Mouse (Mus musculus) heart, postnatal 10 days (tissue): ENCODE data around the gene Pik3r6. TPM values are rescaled to one million over a fixed set of nuclear protein-coding genes. Genes with fewer than 3 reads are reported as not detected.

ENCODE experiments used
- DNase-seq, 2 experiments: peaks; one replicate each; pipeline ENCODE4 v3.0.0; 2021
- intact Hi-C: fragments of 180-260 bp; cut with DNase I; formaldehyde crosslinking; loops from one replicate; pipeline ENCODE4 v1.15.1; 2025
- total RNA-seq, 2 experiments: library from RNA; stranded (reverse); gene quantifications; 2 replicates each; pipeline ENCODE4 v1.2.3; 2021

Pik3r6 gene
- 1 to 10 TPM; 7.4 to 9.6 TPM for total RNA-seq

GRCm38 (mm10) chr11:68502902-68503629 lies at the start of gene Pik3r6:
Gene Pik3r6, plus strand, starts transcription at chr11:68503019.
- intact Hi-C loops, result no loop called here
- peak in 1 of 2 experiments; percentile 31 for DNase-seq

GRCm38 (mm10) chr11:68453301-68453700 lies 49.5 kb upstream of the Pik3r6 start:
- intact Hi-C loops, result no loop called here
- no peak for DNase-seq

- intact Hi-C loops, result no loop called here
- no peak for DNase-seq
Measured at GRCm38 (mm10) chr11:68458086-68458485, 44.7 kb upstream of the Pik3r6 start.

GRCm38 (mm10) chr11:68459021-68459420 lies 43.8 kb upstream of the Pik3r6 start:
- DNase-seq, result no peak
- intact Hi-C loops, result no loop called here

- intact Hi-C loops, result no loop called here
- no peak for DNase-seq
Measured at GRCm38 (mm10) chr11:68459486-68459885, 43.3 kb upstream of the Pik3r6 start.

- intact Hi-C loops, result no loop called here
- no peak for DNase-seq
Measured at GRCm38 (mm10) chr11:68462716-68463115, 40.1 kb upstream of the Pik3r6 start.

GRCm38 (mm10) chr11:68464260-68464659 lies 38.6 kb upstream of the Pik3r6 start:
- intact Hi-C loops, result no loop called here
- no peak for DNase-seq

GRCm38 (mm10) chr11:68465090-68465489 lies 37.7 kb upstream of the Pik3r6 start:
- no peak for DNase-seq
- intact Hi-C loops, result no loop called here

- intact Hi-C loops, result no loop called here
Measured at GRCm38 (mm10) chr11:68467441-68467840, 35.4 kb upstream of the Pik3r6 start.

GRCm38 (mm10) chr11:68467962-68468612 lies 34.7 kb upstream of the Pik3r6 start:
- intact Hi-C loops, result no loop called here
- DNase-seq, result no peak

More at GRCm38 (mm10) chr11:68467441-68467840, 35.4 kb upstream of the Pik3r6 start:
- no peak for DNase-seq

- DNase-seq, result no peak
- intact Hi-C loops, result no loop called here
Measured at GRCm38 (mm10) chr11:68468886-68469285, 33.9 kb upstream of the Pik3r6 start.

GRCm38 (mm10) chr11:68472162-68472849 lies 30.5 kb upstream of the Pik3r6 start:
- intact Hi-C loops, result no loop called here
- DNase-seq, result no peak

GRCm38 (mm10) chr11:68474600-68474999 lies 28.2 kb upstream of the Pik3r6 start:
- intact Hi-C loops, result no loop called here
- DNase-seq, result no peak

- DNase-seq, result no peak
- intact Hi-C loops, result no loop called here
Measured at GRCm38 (mm10) chr11:68475676-68476075, 27.1 kb upstream of the Pik3r6 start.

GRCm38 (mm10) chr11:68477661-68478060 lies 25.2 kb upstream of the Pik3r6 start:
- DNase-seq, result no peak
- intact Hi-C loops, result no loop called here

GRCm38 (mm10) chr11:68478574-68478981 lies 24.2 kb upstream of the Pik3r6 start:
- no peak for DNase-seq
- intact Hi-C loops, result no loop called here

- intact Hi-C loops, result loop anchor here (2.0 kb wide), 1 partner anchor 50 kb away; no protein-coding TSS in a partner anchor
- no peak for DNase-seq
Measured at GRCm38 (mm10) chr11:68480660-68481059, 22.2 kb upstream of the Pik3r6 start.

- intact Hi-C loops, result no loop called here
- DNase-seq, result no peak
Measured at GRCm38 (mm10) chr11:68482001-68482400, 20.8 kb upstream of the Pik3r6 start.

GRCm38 (mm10) chr11:68483213-68483612 lies 19.6 kb upstream of the Pik3r6 start:
- no peak for DNase-seq
- intact Hi-C loops, result no loop called here

- intact Hi-C loops, result loop anchor here (2.0 kb wide), 2 partner anchors 38 to 60 kb away; no protein-coding TSS in a partner anchor
- DNase-seq, result no peak
Measured at GRCm38 (mm10) chr11:68484431-68484830, 18.4 kb upstream of the Pik3r6 start.

GRCm38 (mm10) chr11:68485206-68485942 lies 17.4 kb upstream of the Pik3r6 start:
- peak; percentile 65 to 74 for DNase-seq
- intact Hi-C loops, result loop anchor here (2.0 to 5.0 kb wide), 4 partner anchors 37 to 387 kb away; partner anchors contain the start of gene Ndel1
